Mouse (Mus musculus): Measurements from ENCODE around the gene Mxi1.

- 0 out of 2 replicates have a peak, but pooled peaks have one; percentile 33 for TF ChIP-seq ZNF384 (IDR thresholded peaks at IDR 0.05; ENCODE audit: low read depth, low read length)
- TF ChIP-seq CHD2 (IDR thresholded peaks at IDR 0.05; ENCODE audit: low read depth, low read length) = no peak
- no peak for TF ChIP-seq HCFC1 (IDR thresholded peaks at IDR 0.05; ENCODE audit: borderline replicate concordance, insufficient read depth, low read length)
Measured at GRCm38 (mm10) chr19:53369469-53370043, 59.2 kb downstream of the Mxi1 start.

Measured in ES-E14 (cell line).